Mouse (Mus musculus) lung, postnatal 25 days (tissue): ENCODE data around the gene Arglu1.

ENCODE experiments used
- DNase-seq: peaks from one replicate; pipeline ENCODE4 v3.0.0; 2022; ENCODE audit warnings: low spot score

The Arglu1 gene

DNA sequence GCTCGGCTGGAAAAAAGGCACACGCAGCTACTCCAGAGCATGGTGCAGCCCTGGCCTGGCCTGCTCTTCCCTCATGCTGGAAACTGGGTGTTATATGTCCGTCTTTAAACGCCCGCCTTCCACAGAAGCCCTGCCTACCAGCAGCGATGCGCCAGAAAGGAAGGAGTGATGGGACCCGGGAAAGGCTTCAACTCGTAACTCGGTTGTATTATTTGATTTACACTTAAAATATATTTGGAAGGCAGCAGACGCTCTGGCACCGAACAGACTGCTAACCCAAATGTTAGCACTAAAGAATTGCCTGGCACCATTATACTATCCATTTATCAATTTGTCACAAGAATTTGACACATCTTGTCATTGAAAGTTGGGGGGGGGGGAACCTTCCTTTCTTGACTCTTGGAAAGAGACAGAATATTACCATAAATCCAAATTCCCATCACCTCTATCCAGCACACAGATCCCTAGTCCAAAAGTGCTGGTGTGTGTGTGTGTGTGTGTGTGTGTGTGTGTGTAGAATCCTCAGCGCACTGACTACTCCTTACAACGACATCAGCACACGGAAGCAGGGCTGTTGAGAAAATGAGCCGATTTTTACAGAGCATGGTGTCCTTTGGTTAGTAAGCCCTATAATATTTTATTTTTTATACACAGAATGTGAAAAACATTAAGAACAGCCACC, 68.9 kb downstream of the Arglu1 start:
- no peak for DNase-seq

DNA sequence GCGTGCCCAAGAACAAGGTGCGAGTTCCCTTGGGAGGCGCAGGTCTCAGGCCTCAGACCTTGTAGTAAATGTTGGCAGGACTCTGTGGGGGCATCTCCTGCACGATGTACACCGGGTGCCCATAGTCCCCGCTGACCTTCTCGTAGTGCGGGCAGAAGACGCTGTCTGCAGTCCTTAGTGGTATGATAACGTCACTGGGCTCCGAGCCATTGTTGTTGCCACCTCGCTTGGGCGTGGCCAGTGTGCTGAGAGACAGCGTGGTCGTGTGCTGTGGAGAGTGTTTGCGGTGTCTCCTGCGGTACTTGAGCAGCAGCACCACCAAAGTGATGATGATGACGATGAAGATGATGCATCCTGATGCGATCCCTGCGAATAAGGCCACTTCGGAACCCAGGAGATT, 69.8 kb downstream of the Arglu1 start:
- DNase-seq: no peak

DNA sequence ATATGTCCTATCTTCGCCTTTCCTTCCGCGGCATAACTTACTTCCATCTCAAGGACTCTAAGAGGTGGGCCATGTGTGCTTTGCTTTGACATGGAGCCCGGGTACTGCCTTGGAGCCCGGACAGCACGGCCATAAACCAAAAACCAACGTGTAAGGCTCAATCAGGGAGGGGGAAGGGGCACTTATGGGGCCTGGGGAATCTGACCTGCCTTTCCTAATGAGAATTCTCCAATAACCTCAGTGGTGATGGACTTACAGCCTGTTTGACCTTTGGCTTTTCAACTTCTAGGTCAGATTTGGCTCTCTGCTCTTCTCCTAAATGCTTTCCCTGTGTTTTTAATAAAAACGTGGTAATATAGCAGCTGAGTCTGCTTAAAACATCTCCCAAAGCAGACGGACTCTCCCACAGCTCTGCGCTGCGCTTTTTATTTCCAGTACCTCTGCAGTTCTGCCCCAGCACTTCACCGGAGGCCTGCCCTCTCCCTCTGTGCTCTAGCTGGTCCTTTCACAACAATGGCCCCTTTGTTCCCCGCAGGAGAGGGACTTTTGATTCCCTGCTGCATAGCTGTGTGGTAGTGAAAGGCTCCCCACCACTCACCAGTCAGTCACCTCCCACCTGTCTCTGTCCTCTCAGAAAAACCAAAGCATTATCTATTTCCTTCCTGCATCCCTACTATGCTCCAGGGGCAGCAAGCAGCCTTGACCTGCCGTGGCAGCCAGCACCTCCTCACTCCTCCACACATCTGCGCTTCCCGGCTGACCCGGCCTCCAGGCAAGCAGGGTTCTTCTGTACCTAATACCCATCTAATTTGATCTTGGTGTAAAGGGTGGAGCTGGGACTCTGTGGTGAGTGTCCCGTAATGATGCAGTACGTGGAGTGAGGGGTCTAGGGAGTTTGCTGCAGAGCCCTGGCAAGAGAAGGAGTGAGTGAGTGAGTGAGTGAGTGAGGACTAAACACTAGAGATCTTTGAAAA, 70.8 kb downstream of the Arglu1 start:
- DNase-seq: no peak
